Comparison of ENCODE assay signal across 10 mouse cellular contexts in genomic region chr16:57550817-57551216, GRCm38 (mm10). TPM values are rescaled to one million over a fixed set of nuclear protein-coding genes. Genes with fewer than 3 reads are reported as not detected.
DNase-seq lines count a peak whose midpoint lies in the region; ATAC-seq lines count a peak whose summit lies in the region.
"Had no signal": no experiment of that assay in that cellular context is flagged by ENCODE, and none has a peak within 500 bp of the region (broad histone marks: within the 10 kb centered on the region; RNA-seq: fewer than 3 reads in every experiment).

No protein-coding gene starts in this region.

- H3K4me2 ChIP-seq in heart, embryonic 15.5 days, result peak overlapping the region; percentile 51
- H3K4me2 ChIP-seq in neural tube, embryonic 11.5 days (ENCODE audit: low read depth), result peak overlapping the region; percentile 19; the same call in 1 of the 2 replicates
- peak overlapping the region; percentile 45 for H3K4me2 ChIP-seq in intestine, embryonic 15.5 days (replicated peaks)
- peak overlapping the region; percentile 44 for H3K4me2 ChIP-seq in stomach, embryonic 15.5 days

- H3K4me3 ChIP-seq in heart, embryonic 15.5 days, result peak overlapping the region; percentile 33
- H3K4me3 ChIP-seq in neural tube, embryonic 11.5 days (ENCODE audit: low read depth, low read length), result no peak overlapping the region
- peak overlapping the region; percentile 23 for H3K4me3 ChIP-seq in intestine, embryonic 15.5 days (replicated peaks)
- H3K4me3 ChIP-seq in stomach, embryonic 15.5 days (replicated peaks), result peak overlapping the region; percentile 38

- peaks cover 35% of the 10 kb centered on the region for H3K4me1 ChIP-seq in heart, embryonic 15.5 days (replicated peaks)
- H3K4me1 ChIP-seq in neural tube, embryonic 11.5 days (ENCODE audit: control insufficient read depth, insufficient read depth, low read length), result no peaks in the 10 kb centered on the region
- H3K4me1 ChIP-seq in intestine, embryonic 15.5 days (replicated peaks), result peaks cover 7% of the 10 kb centered on the region
- no peaks in the 10 kb centered on the region; the same call in 1 of the 2 replicates for H3K4me1 ChIP-seq in stomach, embryonic 15.5 days

- WGBS in heart, embryonic 15.5 days, result 39% methylated on average over 2 of the region's 2 CpGs
- 2% methylated on average over 2 of the region's 2 CpGs for WGBS in neural tube, embryonic 11.5 days
- 43% methylated on average over 2 of the region's 2 CpGs for WGBS in intestine, embryonic 15.5 days
- WGBS in stomach, embryonic 15.5 days, result 21% methylated on average over 2 of the region's 2 CpGs

- no peak for ATAC-seq in heart, embryonic 15.5 days (replicated peaks; ENCODE audit: insufficient number of reproducible peaks, insufficient read depth, low FRiP score, low read depth)
- ATAC-seq in neural tube, embryonic 11.5 days (ENCODE audit: insufficient read depth, low FRiP score, low TSS enrichment), result no peak
- no peak for ATAC-seq in intestine, embryonic 15.5 days
- ATAC-seq in stomach, embryonic 15.5 days (ENCODE audit: insufficient read depth, low FRiP score, low read depth), result no peak
- no peak for ATAC-seq in inflammation-experienced regulatory T-cells, adult 6 months

- H3K27me3 ChIP-seq in heart, embryonic 15.5 days, result no peaks in the 10 kb centered on the region
- no peaks in the 10 kb centered on the region for H3K27me3 ChIP-seq in neural tube, embryonic 11.5 days (ENCODE audit: control insufficient read depth, insufficient read depth, low read length)
- no peaks in the 10 kb centered on the region for H3K27me3 ChIP-seq in intestine, embryonic 15.5 days (replicated peaks)
- no peaks in the 10 kb centered on the region for H3K27me3 ChIP-seq in stomach, embryonic 15.5 days (replicated peaks)

- no peak for DNase-seq in heart, adult 8-10 months (ENCODE audit: low spot score)
- DNase-seq in neural tube, embryonic 11.5 days (ENCODE audit: low spot score), result peak; percentile 15
- DNase-seq in neural tube, embryonic 10.5 days (ENCODE audit: extremely low spot score, low spot score), result no peak
- no peak for DNase-seq in adrenal gland, postnatal 25 days
- DNase-seq: cerebellum, adult 9-10 months; thymus, postnatal 14 days had no signal

- no peak overlapping the region for H3K9ac ChIP-seq in heart, embryonic 15.5 days
- H3K9ac ChIP-seq in neural tube, embryonic 11.5 days (ENCODE audit: low read length), result no peak overlapping the region
- peak overlapping the region; percentile 15; the same call in 1 of the 2 replicates for H3K9ac ChIP-seq in intestine, embryonic 15.5 days
- peak overlapping the region; percentile 6; the same call in 1 of the 2 replicates for H3K9ac ChIP-seq in stomach, embryonic 15.5 days

- H3K9me3 ChIP-seq in heart, embryonic 15.5 days (replicated peaks), result no peaks in the 10 kb centered on the region
- H3K9me3 ChIP-seq in neural tube, embryonic 11.5 days (ENCODE audit: control insufficient read depth, low read length), result no peaks in the 10 kb centered on the region
- H3K9me3 ChIP-seq in intestine, embryonic 15.5 days, result no peaks in the 10 kb centered on the region
- H3K9me3 ChIP-seq in stomach, embryonic 15.5 days, result no peaks in the 10 kb centered on the region

- H3K27ac ChIP-seq in heart, embryonic 15.5 days, result 0 out of 2 replicates have a peak overlapping the region, but pooled peaks have one; percentile 7
- no peak overlapping the region for H3K27ac ChIP-seq in neural tube, embryonic 11.5 days (ENCODE audit: low read depth, low read length)
- H3K27ac ChIP-seq in intestine, embryonic 15.5 days, result no peak overlapping the region
- no peak overlapping the region for H3K27ac ChIP-seq in stomach, embryonic 15.5 days

- H3K36me3 ChIP-seq in heart, embryonic 15.5 days, result no peaks in the 10 kb centered on the region
- no peaks in the 10 kb centered on the region for H3K36me3 ChIP-seq in neural tube, embryonic 11.5 days (ENCODE audit: control insufficient read depth, insufficient read depth, low read length)
- no peaks in the 10 kb centered on the region; the same call in 1 of the 2 replicates for H3K36me3 ChIP-seq in intestine, embryonic 15.5 days
- no peaks in the 10 kb centered on the region for H3K36me3 ChIP-seq in stomach, embryonic 15.5 days

RNA-seq across cellular contexts. Expression of gene Cmss1, which starts 55.8 kb away (rescaled TPM):
- polyA plus RNA-seq in heart, embryonic 15.5 days (2015; fragmentation: Nextera tagmentation; extraction: Ambion mirVana), result 33.8 and 35.4 TPM in 2 replicates
- total RNA-seq in heart, adult 8-10 months (2022), result 10 to 100 TPM; 63.7 to 86.8 (median 76.8) TPM
- 40.6 and 49.6 TPM in 2 replicates for polyA plus RNA-seq in neural tube, embryonic 11.5 days (2014; fragmentation: Nextera tagmentation; extraction: Ambion mirVana)
- 45.2 and 45.5 TPM in 2 replicates for polyA plus RNA-seq in intestine, embryonic 15.5 days (2015; fragmentation: Nextera tagmentation; extraction: Ambion mirVana)
- polyA plus RNA-seq in stomach, embryonic 15.5 days (2015; fragmentation: Nextera tagmentation; extraction: Ambion mirVana), result 45.0 and 45.8 TPM in 2 replicates
- 16.1 and 17.6 TPM in 2 replicates for total RNA-seq in adrenal gland, postnatal 25 days (2021)
- polyA plus RNA-seq in inflammation-experienced regulatory T-cells, adult 6 months (2017; shearing (Covaris generic)), result 10 to 100 TPM; 22.9 to 39.5 (median 34.8) TPM

Comparison
In these comparisons a context has a peak if more than half of its experiments do, and no peak if none do; other contexts are left out.
1. H3K9ac ChIP-seq: peak in intestine, embryonic 15.5 days (single experiment) and stomach, embryonic 15.5 days (single experiment); none in heart, embryonic 15.5 days (single experiment) and neural tube, embryonic 11.5 days (single experiment).
2. Peak in every context shown above with its lines, with median percentiles within 50 percentile points of each other: H3K4me2 ChIP-seq.